Mouse (Mus musculus): ENCODE results near the gene B430305J03Rik.

B430305J03Rik gene

DNA sequence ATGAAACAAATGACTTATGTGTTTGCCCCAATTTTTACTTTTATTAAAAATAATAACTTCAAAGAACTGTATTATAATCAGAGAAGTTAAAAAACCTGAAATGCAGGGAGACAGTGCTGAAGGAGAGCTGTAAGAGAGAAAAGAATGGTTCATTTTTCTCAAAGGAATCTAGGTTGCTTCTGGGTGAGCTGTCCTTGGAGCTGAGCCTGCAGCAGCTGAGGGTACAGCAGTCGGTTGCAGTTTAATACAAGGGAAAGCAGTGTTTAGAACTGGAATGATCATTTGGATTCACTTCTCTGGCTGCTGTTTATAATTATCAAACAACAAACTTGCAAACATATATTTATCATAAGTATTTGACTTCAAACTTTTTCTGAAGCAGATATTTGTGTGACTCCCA lies 16.3 kb downstream of the B430305J03Rik start:
- DNase-seq (ENCODE audit: low read depth, low spot score), result no peak

DNA sequence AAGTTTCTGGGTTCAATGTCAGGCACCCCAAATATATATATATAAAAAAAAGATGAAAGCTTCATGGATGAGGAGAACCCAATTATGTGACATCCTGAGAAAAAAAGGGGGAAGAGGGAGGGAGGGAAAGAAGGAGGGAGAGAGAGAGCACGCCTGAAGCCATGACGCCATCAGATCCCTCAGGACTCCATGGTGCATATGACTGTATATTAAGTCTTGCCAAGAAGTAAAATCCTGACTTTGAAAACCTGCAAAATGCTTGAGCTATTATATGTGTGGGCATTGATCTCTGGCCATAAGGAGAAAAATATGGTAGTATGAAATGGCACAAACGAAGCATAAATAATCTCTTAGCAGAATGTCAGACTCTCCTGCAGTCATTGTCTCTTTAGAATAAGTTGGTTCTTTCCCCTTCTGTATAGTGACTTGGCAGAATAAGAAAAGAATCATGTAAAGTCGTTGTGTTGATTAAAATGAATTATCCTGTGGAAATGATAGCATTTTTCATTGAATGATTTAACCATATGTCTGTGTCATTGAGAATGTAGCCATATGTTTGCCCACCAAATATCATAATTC lies 17.6 kb downstream of the B430305J03Rik start:
- no peak for DNase-seq (ENCODE audit: low read depth, low spot score)

DNA sequence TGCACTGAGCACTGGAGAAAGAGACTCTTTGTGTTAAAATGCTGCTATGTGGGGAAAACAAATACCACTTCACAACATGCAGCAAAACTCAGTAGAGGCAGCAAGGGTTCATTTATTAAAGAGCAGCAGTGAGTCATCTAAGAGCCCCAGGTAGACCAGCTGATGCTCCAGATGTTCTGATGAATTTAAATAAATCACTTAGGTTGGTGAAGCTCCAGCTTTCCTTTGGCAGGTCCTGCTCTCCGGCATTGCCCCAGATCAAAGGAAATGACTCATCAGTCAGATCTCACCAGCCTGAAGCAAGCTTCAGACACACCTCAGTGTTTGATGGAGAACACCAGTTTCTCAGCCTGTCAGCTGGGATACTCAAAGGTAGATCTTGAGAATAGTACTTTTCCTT lies 20.1 kb downstream of the B430305J03Rik start:
- DNase-seq (ENCODE audit: low read depth, low spot score), result no peak

- DNase-seq (ENCODE audit: low read depth, low spot score), result no peak
These were observed 21.7 kb downstream of the B430305J03Rik start for GRCm38 (mm10) chr3:61344031-61344430.

GRCm38 (mm10) chr3:61340321-61340720 lies 25.4 kb downstream of the B430305J03Rik start:
- DNase-seq (ENCODE audit: low read depth, low spot score), result no peak

DNA sequence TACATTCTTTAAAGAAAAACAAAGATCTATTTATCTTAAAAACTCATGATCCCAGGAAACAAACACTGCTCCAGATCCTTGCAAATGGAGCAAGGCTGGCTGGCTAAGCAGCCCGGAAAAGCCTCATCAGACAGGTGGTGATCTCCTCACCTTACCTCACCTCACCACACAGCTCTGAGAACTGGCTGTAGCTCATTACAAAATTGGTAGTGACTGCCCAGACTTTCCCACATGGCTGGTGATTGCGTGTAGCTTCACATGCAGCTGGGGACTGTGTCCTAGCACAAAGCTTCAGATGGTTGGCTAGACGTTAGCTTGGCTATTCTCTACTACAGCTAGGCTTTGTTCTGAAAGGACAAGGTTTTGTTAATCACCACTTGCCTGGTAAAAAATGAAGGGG lies 28.5 kb downstream of the B430305J03Rik start:
- DNase-seq (ENCODE audit: low read depth, low spot score), result no peak

DNA sequence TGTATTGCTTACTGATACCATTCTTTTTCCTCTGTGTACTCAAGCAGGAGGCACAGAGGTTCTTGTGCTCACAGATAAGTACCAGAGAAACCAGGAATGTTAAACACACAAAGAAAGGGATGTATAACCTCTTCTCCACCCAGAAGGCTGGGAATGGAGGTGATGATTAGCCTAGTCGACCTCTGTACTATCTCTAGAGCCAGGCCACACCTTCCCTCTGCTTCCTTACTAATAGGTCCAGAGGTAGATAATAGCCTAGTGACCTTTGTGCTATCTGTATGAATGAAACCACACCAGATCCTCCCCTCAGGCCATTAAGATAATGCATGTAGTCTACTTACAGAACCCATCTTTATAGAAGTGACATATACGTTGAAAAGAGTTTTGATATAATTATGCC lies 29.5 kb downstream of the B430305J03Rik start:
- peak; percentile 9 for DNase-seq (ENCODE audit: low read depth, low spot score)

DNA sequence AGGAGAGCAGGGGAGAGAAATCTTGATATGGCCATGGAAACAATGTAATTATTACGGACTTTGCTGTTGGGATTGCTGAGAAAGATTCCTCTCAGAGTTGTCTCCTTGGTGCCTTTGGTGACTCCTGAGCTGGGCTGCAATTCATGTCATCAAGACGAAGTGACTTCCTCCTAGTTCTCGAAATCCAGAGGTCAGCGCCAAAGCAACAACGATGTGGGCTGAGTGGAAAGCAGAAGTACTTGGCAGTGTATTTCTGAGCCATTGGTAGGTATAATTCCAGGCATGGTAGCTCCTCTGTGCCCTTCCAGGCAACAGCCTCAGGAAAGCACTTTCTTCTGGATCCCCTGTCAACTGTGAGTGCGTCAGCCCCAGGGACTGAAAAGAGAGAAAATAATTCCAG lies 44.1 kb downstream of the B430305J03Rik start:
- DNase-seq (ENCODE audit: low read depth, low spot score), result no peak

DNA sequence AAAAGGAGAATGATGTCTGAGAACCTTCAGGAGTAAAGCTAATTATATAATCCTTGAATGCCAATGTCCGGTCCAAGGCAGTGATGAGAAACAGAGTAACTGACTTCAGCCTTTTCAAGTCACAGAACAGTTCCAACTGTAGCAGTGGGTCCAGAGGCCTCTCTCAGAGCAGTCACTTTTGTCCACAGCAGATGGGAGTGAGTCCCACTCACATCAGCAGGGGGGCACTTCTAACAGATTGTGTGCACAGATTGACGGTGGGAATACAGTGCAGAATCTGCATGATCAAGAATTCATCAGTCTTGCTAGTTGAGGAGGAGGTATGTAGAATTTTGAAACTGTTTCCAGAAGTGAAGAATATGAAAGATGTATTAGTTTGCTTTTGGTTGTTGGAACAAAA lies 45.7 kb downstream of the B430305J03Rik start:
- no peak for DNase-seq (ENCODE audit: low read depth, low spot score)

DNA sequence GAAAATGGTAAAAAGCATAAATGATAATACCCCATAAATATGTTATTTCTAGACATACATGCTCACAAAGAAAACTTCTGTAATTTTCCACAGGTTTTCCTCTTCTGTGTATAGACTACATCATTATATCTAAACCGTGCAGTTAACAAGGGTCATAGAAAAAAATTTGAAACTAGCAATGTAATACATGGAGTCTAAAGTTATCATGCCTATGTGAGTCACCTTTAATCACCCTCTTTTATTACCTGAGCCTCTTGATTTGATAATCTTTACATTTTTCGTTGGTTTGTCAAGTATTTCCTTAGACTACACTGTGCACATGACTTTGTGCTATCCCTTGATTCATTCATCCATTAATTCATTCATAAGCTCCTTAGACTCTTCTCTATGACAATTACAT lies 50.7 kb downstream of the B430305J03Rik start:
- DNase-seq (ENCODE audit: low read depth, low spot score), result no peak
